Mouse (Mus musculus): ENCODE data around the gene Dennd5a. TPM values are rescaled to one million over a fixed set of nuclear protein-coding genes. Genes with fewer than 3 reads are reported as not detected.
"Not testable (repeated sequence)": the region's sequence is repeated elsewhere in the genome, so short reads cannot be mapped to it uniquely, and the experiment has no call there.

Gene Dennd5a
- 54.6 and 55.8 TPM in 2 replicates for total RNA-seq (2015; ENCODE audit: low replicate concordance)
- total RNA-seq (2017; ENCODE audit: low replicate concordance) = 19.8 and 26.3 TPM in 2 replicates

- peak; percentile 63 for ATAC-seq (replicated peaks; ENCODE audit: low FRiP score, poor library complexity, severe bottlenecking)
These were observed at the start of gene Dennd5a for GRCm38 (mm10) chr7:109959716-109960612. Gene Dennd5a, minus strand, starts transcription at chr7:109960470.

GRCm38 (mm10) chr7:110009084-110009483 lies 48.8 kb upstream of the Dennd5a start:
- ATAC-seq (replicated peaks; ENCODE audit: low FRiP score, poor library complexity, severe bottlenecking) = no peak

- ATAC-seq (replicated peaks; ENCODE audit: low FRiP score, poor library complexity, severe bottlenecking) = peak; percentile 86
These were observed 48.2 kb upstream of the Dennd5a start for GRCm38 (mm10) chr7:110008513-110008912.

GRCm38 (mm10) chr7:110006471-110007195 lies 46.4 kb upstream of the Dennd5a start:
- ATAC-seq (replicated peaks; ENCODE audit: low FRiP score, poor library complexity, severe bottlenecking) = no peak

- no peak for ATAC-seq (replicated peaks; ENCODE audit: low FRiP score, poor library complexity, severe bottlenecking)
These were observed 45.7 kb upstream of the Dennd5a start for GRCm38 (mm10) chr7:110005976-110006375.

- ATAC-seq (replicated peaks; ENCODE audit: low FRiP score, poor library complexity, severe bottlenecking) = no peak
These were observed 42.7 kb upstream of the Dennd5a start for GRCm38 (mm10) chr7:110002968-110003367.

GRCm38 (mm10) chr7:110002092-110002491 lies 41.8 kb upstream of the Dennd5a start:
- ATAC-seq (replicated peaks; ENCODE audit: low FRiP score, poor library complexity, severe bottlenecking) = no peak

GRCm38 (mm10) chr7:109998388-109998787 lies 38.1 kb upstream of the Dennd5a start:
- ATAC-seq (replicated peaks; ENCODE audit: low FRiP score, poor library complexity, severe bottlenecking) = no peak

- ATAC-seq (replicated peaks; ENCODE audit: low FRiP score, poor library complexity, severe bottlenecking) = peak; percentile 28
These were observed 33.1 kb upstream of the Dennd5a start for GRCm38 (mm10) chr7:109993157-109993959.

GRCm38 (mm10) chr7:109991286-109991685 lies 31.0 kb upstream of the Dennd5a start:
- no peak for ATAC-seq (replicated peaks; ENCODE audit: low FRiP score, poor library complexity, severe bottlenecking)

GRCm38 (mm10) chr7:109986775-109987174 lies 26.5 kb upstream of the Dennd5a start, which contains the start of gene Tmem41b:
Gene Tmem41b, minus strand, starts transcription at chr7:109986929.
- not testable (repeated sequence) for ATAC-seq (replicated peaks; ENCODE audit: low FRiP score, poor library complexity, severe bottlenecking)

- ATAC-seq (replicated peaks; ENCODE audit: low FRiP score, poor library complexity, severe bottlenecking) = peak; percentile 98
These were observed 25.9 kb upstream of the Dennd5a start for GRCm38 (mm10) chr7:109986133-109986669.

- peak; percentile 34 for ATAC-seq (replicated peaks; ENCODE audit: low FRiP score, poor library complexity, severe bottlenecking)
These were observed 25.4 kb upstream of the Dennd5a start for GRCm38 (mm10) chr7:109985661-109986132.

GRCm38 (mm10) chr7:109984608-109985007 lies 24.3 kb upstream of the Dennd5a start:
- not testable (repeated sequence) for ATAC-seq (replicated peaks; ENCODE audit: low FRiP score, poor library complexity, severe bottlenecking)

- not testable (repeated sequence) for ATAC-seq (replicated peaks; ENCODE audit: low FRiP score, poor library complexity, severe bottlenecking)
These were observed 16.9 kb upstream of the Dennd5a start for GRCm38 (mm10) chr7:109977131-109977530.

- ATAC-seq (replicated peaks; ENCODE audit: low FRiP score, poor library complexity, severe bottlenecking) = no peak
These were observed 15.9 kb upstream of the Dennd5a start for GRCm38 (mm10) chr7:109975966-109976715.

GRCm38 (mm10) chr7:109969542-109969941 lies 9.3 kb upstream of the Dennd5a start:
- ATAC-seq (replicated peaks; ENCODE audit: low FRiP score, poor library complexity, severe bottlenecking) = no peak

GRCm38 (mm10) chr7:109968924-109969450 lies 8.7 kb upstream of the Dennd5a start:
- no peak for ATAC-seq (replicated peaks; ENCODE audit: low FRiP score, poor library complexity, severe bottlenecking)

All from erythroblast, adult 5-6 weeks (primary cell).